Mouse (Mus musculus) G1E (cell line): Measurements from ENCODE around the gene Npnt.

Experiments
- CTCF ChIP-seq: IDR thresholded peaks from 2 replicates; pipeline ENCODE4 v1.5.1; 2012; ENCODE audit warnings: low read depth, low read length, inconsistent platforms, mixed read lengths
- GATA1 ChIP-seq: IDR thresholded peaks from 2 replicates; pipeline ENCODE4 v1.6.1; 2012; ENCODE audit warnings: borderline replicate concordance, low read length, inconsistent platforms, mixed read lengths
- GATA2 ChIP-seq: IDR thresholded peaks from 2 replicates; pipeline ENCODE4 v1.6.1; 2012; ENCODE audit warnings: low read depth, low read length, inconsistent platforms, borderline replicate concordance
- POLR2AphosphoS5 ChIP-seq: IDR thresholded peaks from 2 replicates; pipeline ENCODE4 v1.6.1; 2012; ENCODE audit warnings: low read depth, low read length, inconsistent platforms; ENCODE audit not compliant: insufficient replicate concordance
- TAL1 ChIP-seq: conservative IDR thresholded peaks from 2 replicates; pipeline ENCODE4 v1.6.1; 2012; ENCODE audit warnings: low read depth, low read length, inconsistent platforms, mixed read lengths

DNA sequence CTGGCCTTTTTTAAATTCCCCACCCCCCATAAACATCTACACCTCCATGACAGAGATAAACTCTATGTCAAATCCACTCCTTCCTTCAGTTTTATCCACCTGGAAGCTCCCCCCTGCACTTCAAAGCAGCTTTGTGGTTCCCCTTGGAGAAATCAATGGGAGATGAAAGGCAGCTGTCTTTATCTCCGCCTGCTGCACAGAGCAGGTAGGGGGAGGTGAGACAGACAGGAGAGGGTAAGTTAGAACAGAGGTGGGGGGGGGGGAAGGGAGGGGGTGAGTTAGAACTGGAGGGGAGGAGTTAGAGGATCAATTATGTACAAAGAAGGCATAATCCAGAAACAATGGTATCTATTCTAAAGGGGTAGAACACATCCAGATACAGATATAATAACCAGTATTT, 98.7 kb downstream of the Npnt start:
- TF ChIP-seq CTCF: no peak
- no peak for TF ChIP-seq GATA2
- TF ChIP-seq GATA1: no peak
- no peak for TF ChIP-seq TAL1
- no peak for TF ChIP-seq POLR2AphosphoS5
